In the genomic region with DNA sequence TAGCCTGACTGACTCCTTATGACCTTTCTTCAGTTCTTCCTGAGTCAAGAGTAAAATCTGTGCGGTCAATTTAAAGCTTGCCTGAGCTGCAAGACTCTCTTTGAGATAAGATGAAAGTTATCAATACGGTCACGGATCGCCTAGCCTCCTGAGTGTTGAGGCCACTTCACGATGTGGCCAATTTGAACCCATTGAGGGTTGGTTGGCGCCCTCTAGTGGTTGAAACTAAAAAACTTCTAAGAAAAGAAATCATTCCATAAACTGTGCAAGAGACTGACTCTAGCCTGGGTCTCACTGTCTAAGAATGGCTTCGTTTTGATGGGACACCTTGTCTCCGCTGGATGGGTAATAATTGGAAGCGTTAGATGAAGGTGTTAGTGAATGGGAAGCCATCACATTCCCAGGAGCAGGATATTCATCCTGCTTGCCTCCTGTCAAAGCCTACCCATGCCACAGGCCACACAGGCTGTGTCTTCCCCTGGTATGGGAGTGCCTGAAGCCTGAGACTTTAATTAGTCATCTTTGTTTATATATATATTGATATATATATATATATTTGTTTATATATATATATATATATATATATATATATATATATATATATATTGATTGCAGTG, we compare ENCODE assay signal across 8 mouse cellular contexts. TPM values are rescaled to one million over a fixed set of nuclear protein-coding genes. Genes with fewer than 3 reads are reported as not detected.
DNase-seq lines count a peak whose midpoint lies in the region; ATAC-seq and TF ChIP-seq lines count a peak whose summit lies in the region.

No protein-coding gene starts in this region.

- in situ Hi-C loops in ES-E14 (cut with MboI; ENCODE audit: low sequenced_read_pairs in 2 of 2, unreplicated experiment in 2 of 2), result no loop called here

- intact Hi-C loops in left cerebral cortex, postnatal 25 days (cut with DNase I), result loop anchor here (1.0 to 10.0 kb wide), 2 partner anchors 64 to 121 kb away; no protein-coding TSS in a partner anchor

- peak; percentile 68 for DNase-seq in kidney, adult 9 months
- DNase-seq in kidney, adult 18-20 months, result no peak
- DNase-seq in ES-E14 (ENCODE audit: low read depth, low spot score), result no peak
- peak; percentile 27 to 41 for DNase-seq in cerebellum, adult 18-20 months
- DNase-seq in left cerebral cortex, postnatal 25 days (ENCODE audit: low spot score in 2 of 2), result peak; percentile 20 to 54
- peak; percentile 81 for DNase-seq in retina, postnatal 1 day
- DNase-seq in ovary, postnatal 36 days (ENCODE audit: low spot score), result no peak

- H3K36me3 ChIP-seq in ES-E14 (ENCODE audit: control insufficient read depth, insufficient read depth, low read length, poor library complexity, severe bottlenecking), result no peaks in the 10 kb centered on the region

- no peaks in the 10 kb centered on the region for H3K9me3 ChIP-seq in ES-E14 (ENCODE audit: control insufficient read depth, insufficient read depth, low read depth, low read length)

- no peak overlapping the region for H3K4me3 ChIP-seq in ES-E14 (ENCODE audit: insufficient read depth in 1 of 2, low read depth in 1 of 2, low read length in 2 of 2, poor library complexity in 1 of 2, severe bottlenecking in 1 of 2)

- H3K9ac ChIP-seq in ES-E14 (ENCODE audit: insufficient read depth, low read depth, low read length, poor library complexity, severe bottlenecking), result no peak overlapping the region

- ATAC-seq in granulocyte monocyte progenitor cell, adult 5-6 weeks (replicated peaks; ENCODE audit: poor library complexity, severe bottlenecking), result peak; percentile 62

- no peaks in the 10 kb centered on the region for H3K4me1 ChIP-seq in ES-E14 (ENCODE audit: control insufficient read depth in 2 of 2, insufficient read depth in 2 of 2, low read length in 2 of 2, poor library complexity in 1 of 2)

- H3K27ac ChIP-seq in ES-E14 (ENCODE audit: insufficient read depth, low read depth, low read length, poor library complexity, severe bottlenecking), result no peak overlapping the region

TF ChIP-seq in ES-E14, 5 proteins besides CTCF, POLR2A, EP300 and RAD21:
- TF ChIP-seq ZC3H11A (IDR thresholded peaks at IDR 0.05; ENCODE audit: borderline replicate concordance, low read depth, low read length) (peak; percentile 54; the same call in 1 of the 2 replicates), MAFK (IDR thresholded peaks at IDR 0.05; ENCODE audit: insufficient read depth, low read depth, low read length) (no peak), ZNF384 (IDR thresholded peaks at IDR 0.05; ENCODE audit: low read depth, low read length) (no peak), CHD2 (IDR thresholded peaks at IDR 0.05; ENCODE audit: low read depth, low read length) (no peak)

RNA-seq across cellular contexts. Expression of a gene that starts 11.4 kb away (rescaled TPM):
- not detected in 2 replicates for total RNA-seq in ES-E14 (2012; rRNA removed)
- total RNA-seq in granulocyte monocyte progenitor cell, adult 5-6 weeks (2014; fragmentation: Nextera tagmentation), result not detected in 2 replicates
- total RNA-seq in granulocyte monocyte progenitor cell, adult 5-6 weeks (2017), result not detected in 2 replicates
- not detected for total RNA-seq in left cerebral cortex, postnatal 25 days (2021)

Comparison
In these comparisons a context has a peak if more than half of its experiments do, and no peak if none do; other contexts are left out.
1. DNase-seq: peak in kidney, adult 9 months (single experiment), cerebellum, adult 18-20 months (2 of 2), left cerebral cortex, postnatal 25 days (2 of 2) and retina, postnatal 1 day (single experiment); none in kidney, adult 18-20 months (single experiment), ES-E14 (single experiment) and ovary, postnatal 36 days (single experiment).